Mouse (Mus musculus) v-Abl transformed pro-B cells (cell line): ENCODE measurements at regions not wholly inside any gene's neighbourhood (a gene's known extent, or its start where the extent isn't known, plus 50 kb on each side); places are given as distances from the start of the nearest gene placed in this dataset.

Experiments
- in situ Hi-C, 2 experiments: fragments of 400-800 bp; cut with MboI; formaldehyde crosslinking; loops; one replicate each; pipeline ENCODE4 v1.15.1; 2025; ENCODE audit not compliant: unreplicated experiment in 2 of 2

GRCm38 (mm10) chr17:4639531-4639930 is 354.6 kb upstream of the Arid1b start:
- in situ Hi-C loops, result no loop called here

DNA sequence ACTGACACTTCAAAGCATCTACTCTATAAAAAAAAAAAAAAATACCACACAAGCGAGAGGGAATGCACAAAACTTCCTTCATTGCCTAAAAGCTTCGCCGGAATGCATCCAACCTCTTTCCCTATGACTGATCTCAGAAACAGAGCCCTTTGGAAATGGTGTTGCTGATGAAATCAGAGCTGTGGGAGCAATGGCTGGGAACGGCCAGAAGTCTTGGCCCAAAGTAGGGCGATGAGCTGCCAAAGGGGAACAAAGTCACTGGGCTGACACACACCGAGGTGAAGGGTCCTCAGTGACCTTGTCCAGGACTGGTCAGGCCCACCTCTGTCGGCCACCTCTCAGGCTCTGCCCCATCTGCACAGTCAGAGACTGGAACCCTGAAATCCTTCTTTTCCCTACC is 353.6 kb upstream of the Arid1b start:
- in situ Hi-C loops, result no loop called here

DNA sequence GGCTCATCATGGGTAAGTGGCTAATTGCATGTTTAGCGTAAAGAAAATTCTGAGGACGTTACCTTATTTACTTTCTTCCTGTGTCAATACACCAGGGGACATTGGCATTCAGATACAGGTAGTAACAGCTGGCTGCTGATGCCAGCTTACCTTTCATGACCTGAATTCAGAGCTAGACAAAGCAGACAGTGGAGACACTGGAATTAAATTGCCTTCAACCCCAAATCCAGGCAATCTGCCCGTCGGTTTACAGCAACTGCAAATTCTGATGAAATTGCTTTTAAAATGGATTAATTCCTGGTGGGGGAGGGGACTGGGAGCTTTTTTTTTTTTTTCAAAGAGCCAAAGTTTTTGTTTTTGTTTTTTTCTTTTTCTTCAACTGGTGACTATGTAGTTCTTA is 353.0 kb upstream of the Arid1b start:
- in situ Hi-C loops, result no loop called here

GRCm38 (mm10) chr17:4642046-4642445 is 352.1 kb upstream of the Arid1b start:
- in situ Hi-C loops, result no loop called here

DNA sequence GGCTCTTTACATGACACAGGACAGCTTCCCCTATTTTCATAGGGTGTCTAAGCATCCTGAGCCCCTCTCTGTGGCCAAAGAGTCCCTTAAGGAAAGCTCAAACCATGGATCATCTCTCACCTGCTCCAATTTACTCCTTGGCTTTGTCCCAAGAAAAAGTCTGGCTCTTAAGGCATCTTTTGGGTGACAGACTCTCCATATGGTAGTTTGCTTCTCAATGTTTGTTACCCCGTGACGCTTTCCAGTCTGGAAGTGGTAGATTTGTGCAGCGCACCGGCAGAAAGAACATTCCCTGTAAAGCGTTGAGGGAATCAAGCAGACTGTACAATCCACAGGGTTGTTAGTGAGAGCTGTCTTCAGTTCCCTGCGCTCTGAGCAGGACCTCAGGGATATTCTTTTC is 350.8 kb upstream of the Arid1b start:
- in situ Hi-C loops, result no loop called here

- in situ Hi-C loops, result no loop called here
Measured at GRCm38 (mm10) chr17:4648603-4649002, 345.5 kb upstream of the Arid1b start.

DNA sequence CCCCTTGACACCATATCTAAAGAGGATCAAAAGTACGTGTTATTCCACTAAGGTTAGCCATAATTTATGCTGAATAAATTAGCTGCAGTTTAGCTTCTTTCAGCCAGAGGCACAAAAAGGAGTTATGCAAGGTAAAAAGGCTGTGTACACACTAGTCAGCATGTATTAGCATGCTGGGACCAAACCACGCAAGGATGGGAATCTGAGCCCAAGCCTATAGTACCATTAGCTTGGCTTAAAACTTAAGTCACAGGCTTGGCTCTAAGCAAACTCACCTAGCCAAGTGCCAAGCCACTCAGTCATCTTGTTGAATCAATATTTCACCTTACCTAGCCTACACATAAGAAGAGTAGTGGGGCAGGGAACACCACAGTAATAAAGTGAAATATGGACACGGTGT is 339.9 kb upstream of the Arid1b start:
- in situ Hi-C loops, result no loop called here

DNA sequence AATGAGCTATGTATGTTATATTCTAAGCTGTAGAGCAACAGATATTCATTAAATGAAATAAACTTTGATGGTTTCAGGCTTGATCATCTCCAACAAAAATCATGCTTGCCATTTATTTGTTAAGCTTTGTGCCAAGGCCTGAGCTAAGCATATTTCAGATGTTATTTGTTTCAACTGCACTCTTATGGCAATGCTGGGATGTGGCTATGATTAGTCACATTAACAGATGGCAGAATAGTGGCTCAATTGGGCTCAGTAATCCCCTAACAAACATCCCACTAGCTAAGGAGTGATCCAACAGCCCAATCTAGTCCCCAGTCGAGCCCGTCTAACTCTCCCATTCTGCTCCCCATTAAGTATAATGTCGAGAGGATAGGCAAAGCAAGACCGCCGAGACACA is 332.1 kb upstream of the Arid1b start:
- in situ Hi-C loops, result no loop called here

DNA sequence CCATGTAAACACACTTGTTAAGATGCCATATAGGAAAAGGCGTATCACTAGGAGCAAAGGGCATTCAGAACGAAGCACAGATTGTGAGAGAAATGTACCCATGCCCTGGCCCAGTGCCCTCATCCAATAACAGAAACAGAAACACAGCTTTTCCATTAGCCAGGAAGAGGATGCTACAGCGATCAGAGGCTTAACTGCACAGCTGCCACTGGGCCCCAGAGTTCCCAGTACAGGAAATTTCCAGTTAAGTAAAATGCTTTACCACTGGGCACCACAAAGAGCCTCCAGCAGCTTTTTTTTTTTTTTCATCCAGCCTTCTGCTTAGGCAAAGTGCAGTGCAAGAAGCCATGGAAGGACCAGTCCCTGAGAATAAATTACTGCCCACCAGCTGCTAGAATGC is 325.6 kb upstream of the Arid1b start:
- in situ Hi-C loops, result no loop called here

DNA sequence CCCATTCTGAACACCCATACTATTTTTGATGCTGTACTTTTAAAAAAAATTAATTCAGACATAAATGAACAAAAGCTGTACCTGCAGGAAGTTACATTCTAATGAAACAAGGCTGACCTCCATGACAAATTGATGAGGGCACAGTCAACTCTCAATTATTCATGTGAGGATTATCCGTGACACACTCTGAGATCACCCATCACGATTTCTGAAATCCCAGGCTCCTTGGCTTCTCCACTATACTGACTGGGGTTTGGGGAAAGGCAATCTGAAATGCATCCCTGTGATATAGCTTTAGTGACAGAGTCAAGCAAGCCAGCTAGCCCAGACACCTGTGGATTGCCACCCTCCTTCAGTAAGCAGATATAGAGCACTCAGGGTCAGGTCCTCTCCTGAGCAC is 320.9 kb upstream of the Arid1b start:
- in situ Hi-C loops, result no loop called here

- in situ Hi-C loops, result no loop called here
Measured at GRCm38 (mm10) chr17:4706421-4706820, 287.7 kb upstream of the Arid1b start.

- in situ Hi-C loops, result no loop called here
Measured at GRCm38 (mm10) chr17:4721061-4721460, 273.1 kb upstream of the Arid1b start.

DNA sequence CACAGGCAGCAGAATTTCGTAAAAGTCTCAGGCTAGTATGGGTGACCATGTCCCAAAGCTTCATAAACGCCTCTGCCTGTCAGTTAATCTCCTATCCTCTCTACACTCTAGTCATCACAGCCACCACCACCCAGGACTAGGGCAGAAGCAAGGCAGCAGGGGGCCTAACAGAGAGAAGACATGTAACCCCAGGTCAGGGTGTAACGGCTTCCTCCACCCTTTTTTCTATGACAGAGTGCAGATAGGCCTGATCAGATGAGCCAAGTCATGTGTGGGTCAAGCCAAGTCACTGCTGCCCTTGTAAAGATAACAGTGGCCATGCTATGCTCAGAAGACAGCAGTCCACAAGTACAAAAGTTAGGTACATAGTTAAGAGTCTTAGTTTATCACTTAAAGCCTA is 270.1 kb upstream of the Arid1b start:
- in situ Hi-C loops, result no loop called here

DNA sequence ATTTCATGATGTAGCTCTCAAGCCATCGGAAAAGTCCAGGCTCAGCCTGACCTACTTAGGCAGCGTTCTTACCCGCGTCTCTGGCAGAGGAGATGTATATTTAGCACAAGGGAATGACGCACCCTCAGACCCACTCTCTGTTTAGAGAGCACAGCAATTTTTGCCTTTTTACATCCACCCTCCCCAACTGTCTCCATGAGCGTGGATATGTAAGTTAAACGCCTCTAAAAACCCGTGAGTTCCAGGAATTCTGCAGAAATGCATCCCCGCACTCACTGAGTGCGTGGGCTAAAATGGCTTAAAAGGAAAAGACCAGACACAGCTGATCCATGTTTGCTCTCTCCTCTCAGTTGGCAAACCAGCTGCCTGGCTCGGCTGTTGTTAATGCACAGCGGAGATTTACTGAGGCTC is 267.8 kb upstream of the Arid1b start:
- in situ Hi-C loops, result no loop called here

DNA sequence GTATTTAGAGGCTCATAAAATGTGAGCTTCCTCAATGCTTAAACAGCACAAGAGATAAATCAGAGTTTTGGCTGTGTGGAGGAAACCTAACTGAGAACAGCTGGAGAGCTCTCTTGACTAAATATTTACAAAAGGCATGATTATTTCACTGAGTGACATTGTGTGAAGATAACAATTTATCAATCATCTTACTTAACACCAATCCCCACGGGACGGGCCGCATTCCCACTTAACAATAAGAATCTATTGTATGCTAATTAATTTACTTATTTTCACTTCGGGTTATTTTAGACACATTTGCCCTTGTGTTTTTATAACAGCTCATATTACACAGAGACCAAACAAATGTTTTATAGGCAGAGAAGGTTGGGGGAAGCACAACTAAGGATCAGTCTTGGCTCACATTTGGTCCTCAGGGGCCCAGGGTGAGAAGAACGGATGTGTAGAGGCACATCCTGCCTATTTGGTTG is 259.7 kb upstream of the Arid1b start:
- in situ Hi-C loops, result loop anchor here (5.0 kb wide), 1 partner anchor 237 kb away; no protein-coding TSS in a partner anchor

- in situ Hi-C loops, result no loop called here
Measured at GRCm38 (mm10) chr17:4735185-4735584, 258.9 kb upstream of the Arid1b start.

DNA sequence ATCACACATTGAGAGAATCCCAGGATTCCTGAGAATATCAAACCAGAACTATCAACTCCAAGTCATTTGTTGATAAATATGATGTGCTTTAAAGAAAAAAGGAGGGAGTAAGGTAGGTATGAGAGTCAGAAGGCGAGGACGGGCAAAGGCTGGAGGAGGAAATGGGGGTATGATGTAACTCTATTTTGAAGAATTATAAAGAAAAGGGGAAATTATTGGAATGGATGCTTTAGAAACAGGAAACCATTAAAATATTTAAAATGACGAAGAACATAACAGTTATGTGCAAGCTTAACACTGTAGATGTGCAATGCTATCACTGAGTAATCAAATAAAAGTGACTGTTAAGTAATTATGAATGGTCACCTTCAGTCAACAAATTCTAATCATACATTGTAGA is 257.4 kb upstream of the Arid1b start:
- in situ Hi-C loops, result no loop called here

DNA sequence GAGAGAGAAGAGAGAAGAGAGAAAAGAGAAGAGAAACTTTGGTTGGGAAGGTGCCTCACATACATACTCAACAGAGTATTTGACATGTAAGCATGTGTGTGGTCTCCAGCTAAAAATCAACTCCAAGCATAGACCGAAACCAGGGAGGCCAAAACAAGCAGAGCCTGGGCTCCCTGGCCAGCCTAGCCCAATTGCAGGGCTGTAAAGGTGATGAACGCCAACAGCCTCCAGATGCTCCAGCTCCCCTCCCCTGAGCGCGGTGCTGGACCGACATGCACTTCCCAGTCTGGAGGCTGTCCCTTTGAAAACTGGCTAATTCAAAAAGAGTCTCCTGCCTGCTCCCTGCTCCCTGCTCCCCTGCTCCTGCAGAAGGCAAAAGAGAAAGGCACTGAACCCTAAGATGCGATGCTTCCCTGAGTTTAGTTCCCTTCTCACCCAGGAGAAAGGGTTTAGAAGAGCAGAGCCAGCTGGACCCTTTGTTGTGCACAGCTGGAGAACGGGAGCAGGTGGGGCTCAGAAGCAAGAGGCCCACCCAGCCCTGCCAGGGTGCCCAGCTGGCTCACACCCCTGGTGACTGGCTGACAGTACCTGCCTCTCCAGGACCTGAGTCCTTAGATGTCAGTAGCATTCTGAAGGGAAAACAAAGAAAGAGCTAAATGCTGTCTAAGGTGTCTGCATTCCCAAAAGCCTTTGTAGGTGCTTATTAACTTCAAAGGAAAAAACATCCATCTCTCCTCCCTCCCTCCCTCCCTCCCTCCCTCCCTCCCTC is 255.2 kb upstream of the Arid1b start:
- in situ Hi-C loops, result no loop called here

DNA sequence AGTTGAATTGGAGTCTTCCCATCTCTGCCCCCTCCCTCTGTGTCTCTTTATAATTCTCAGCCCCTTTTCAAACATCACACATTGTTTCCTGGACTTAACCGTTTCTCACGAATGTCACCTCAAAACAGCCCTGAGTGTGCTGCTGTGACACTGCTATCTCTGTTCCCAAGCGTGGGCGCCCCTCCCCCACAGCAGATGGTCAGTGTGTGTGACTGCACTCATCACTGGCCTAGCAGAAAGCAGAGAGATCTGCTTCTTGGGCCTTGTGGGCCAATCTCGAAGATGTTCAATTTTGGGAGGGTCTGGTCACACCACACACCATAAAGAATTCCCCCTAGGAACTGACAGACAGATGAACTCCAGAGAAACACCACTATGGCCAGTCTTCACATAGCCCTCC is 253.3 kb upstream of the Arid1b start:
- in situ Hi-C loops, result loop anchor here in 1 of 2 experiments (10.0 kb wide), 1 partner anchor 344 kb away; no protein-coding TSS in a partner anchor

DNA sequence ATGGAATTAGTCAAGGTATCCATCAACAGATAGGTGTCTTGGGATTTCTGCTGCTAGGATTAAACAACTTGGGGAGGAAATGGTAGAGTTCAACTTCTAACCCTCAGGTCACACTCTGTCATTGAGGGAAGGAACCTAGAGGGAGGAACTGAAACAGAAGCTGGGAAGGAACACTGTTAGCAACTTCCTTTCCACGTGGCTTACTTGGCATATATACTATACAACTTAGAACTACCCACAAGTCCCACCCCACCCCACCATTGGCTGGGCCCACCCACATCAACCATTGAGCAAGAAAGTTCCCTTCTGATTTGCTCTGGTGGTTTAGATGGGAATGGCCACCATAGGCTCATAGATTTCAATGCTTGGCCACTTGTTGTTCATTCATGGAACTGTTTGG is 251.8 kb upstream of the Arid1b start:
- in situ Hi-C loops, result loop anchor here in 1 of 2 experiments (10.0 kb wide), 1 partner anchor 342 kb away; no protein-coding TSS in a partner anchor

DNA sequence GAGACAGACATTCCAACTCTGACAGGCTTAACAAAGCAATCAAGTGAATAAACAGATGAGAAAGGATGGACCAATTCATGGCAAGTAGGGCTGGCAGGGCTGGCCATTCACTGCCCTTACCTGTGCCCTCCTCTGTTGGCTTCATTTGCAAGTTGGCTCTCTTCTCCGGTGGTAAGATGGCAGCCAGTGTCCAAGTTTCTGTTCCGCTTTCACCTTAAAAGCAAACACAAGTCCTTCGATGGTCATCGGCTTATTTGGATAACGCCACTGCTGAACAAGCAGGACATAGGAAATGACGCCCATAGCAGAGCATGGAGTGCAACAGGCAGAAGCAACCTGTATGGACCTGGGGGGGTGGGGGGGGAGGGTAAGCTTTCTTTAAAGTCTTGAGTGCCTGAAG is 231.2 kb upstream of the Arid1b start:
- in situ Hi-C loops, result no loop called here

GRCm38 (mm10) chr17:4765723-4766122 is 228.4 kb upstream of the Arid1b start:
- in situ Hi-C loops, result no loop called here
